Mouse (Mus musculus): ENCODE results near the gene S1pr3. TPM values are rescaled to one million over a fixed set of nuclear protein-coding genes. Genes with fewer than 3 reads are reported as not detected.

S1pr3 gene
- total RNA-seq (2021), result 10 to 100 TPM; 23.7 to 24.8 TPM
- long read RNA-seq, experiment 1, full-length matches to known transcripts, result 53 of 61 reads
- long read RNA-seq, experiment 1, partial matches to known transcripts, result 0 of 61 reads
- long read RNA-seq, experiment 1, other reads (novel, unspliced or antisense), result 8 of 61 reads
- long read RNA-seq, experiment 2, full-length matches to known transcripts, result 40 of 51 reads
- long read RNA-seq, experiment 2, partial matches to known transcripts, result 0 of 51 reads
- long read RNA-seq, experiment 2, other reads (novel, unspliced or antisense), result 11 of 51 reads

DNA sequence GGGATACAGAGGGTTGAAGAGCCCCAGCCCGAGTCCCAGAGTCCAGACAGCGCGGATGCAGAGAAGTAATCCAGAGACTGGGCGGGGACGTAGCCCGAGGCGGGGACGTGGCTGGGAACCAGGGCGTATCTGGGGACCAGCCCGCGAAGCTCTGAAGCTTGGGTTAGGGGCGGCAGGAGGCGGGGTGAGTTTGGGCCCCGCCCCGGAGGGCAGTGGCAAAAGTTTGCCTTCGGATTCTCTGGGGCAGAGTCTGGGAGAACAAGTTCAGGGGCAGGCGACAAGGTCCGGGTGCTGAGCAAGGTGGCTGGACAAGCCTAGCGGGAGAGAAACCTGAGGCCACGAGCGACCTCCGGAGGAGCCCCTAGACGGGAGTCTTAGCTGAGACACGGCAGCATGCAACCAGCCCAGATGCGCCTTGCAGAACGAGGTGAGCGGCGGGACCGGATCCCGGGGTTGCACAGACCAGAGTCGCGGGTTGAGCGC lies at the start of gene S1pr3:
Gene S1pr3, plus strand, starts transcription at position 121 of the 483 bp plus-strand sequence.
- peak; percentile 52 to 77 for DNase-seq (ENCODE audit: low spot score in 2 of 2)

DNA sequence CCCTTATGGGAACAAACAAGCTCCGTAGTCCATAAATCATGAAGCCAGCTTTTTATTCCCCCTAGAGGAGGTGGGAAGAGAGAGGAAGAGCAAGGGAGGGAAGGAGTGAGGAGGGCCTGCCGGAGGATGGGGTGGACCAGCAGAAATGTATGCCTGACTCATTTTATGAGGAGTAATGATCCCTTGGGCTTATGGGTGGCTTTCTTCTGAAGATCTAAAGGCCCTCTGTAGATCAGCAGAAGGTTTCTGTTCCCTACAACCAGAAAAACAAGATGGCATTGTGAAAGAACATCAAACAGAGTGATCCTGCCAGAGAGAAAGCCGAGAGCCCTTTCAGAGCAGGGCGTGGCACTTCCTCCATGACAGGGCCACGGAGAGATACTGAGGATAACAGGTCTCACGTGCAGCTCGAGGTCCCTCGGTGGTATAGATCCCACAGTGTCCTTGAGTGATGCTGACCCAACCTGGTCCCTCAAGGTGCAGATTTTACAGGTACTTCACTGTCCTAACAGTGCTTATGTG lies 47.9 kb upstream of the S1pr3 start:
- no peak for DNase-seq (ENCODE audit: low spot score in 2 of 2)

DNA sequence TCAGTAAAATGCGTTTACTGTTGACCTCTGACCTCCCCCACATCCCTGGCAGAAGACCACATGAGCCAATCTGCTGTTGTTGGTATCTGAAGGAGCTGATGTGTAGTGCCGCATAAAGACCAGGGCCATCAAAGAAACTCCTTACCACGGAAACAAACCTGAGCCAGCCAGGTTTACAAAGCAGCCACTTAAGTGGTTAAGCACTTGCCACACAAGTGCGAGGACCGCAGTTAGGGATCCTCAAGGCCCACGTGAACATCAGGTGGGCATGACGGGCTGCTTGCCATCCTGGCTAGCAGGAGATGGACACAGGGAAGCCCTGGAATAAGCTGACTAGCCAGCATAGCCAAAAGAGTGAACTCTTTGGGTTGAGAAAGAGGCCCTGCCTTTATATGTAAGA lies 45.0 kb upstream of the S1pr3 start:
- no peak for DNase-seq (ENCODE audit: low spot score in 2 of 2)

- DNase-seq (ENCODE audit: low spot score in 2 of 2), result no peak
Measured at GRCm38 (mm10) chr13:51363985-51364384, 44.5 kb upstream of the S1pr3 start.

GRCm38 (mm10) chr13:51365191-51365590 lies 43.2 kb upstream of the S1pr3 start:
- no peak for DNase-seq (ENCODE audit: low spot score in 2 of 2)

DNA sequence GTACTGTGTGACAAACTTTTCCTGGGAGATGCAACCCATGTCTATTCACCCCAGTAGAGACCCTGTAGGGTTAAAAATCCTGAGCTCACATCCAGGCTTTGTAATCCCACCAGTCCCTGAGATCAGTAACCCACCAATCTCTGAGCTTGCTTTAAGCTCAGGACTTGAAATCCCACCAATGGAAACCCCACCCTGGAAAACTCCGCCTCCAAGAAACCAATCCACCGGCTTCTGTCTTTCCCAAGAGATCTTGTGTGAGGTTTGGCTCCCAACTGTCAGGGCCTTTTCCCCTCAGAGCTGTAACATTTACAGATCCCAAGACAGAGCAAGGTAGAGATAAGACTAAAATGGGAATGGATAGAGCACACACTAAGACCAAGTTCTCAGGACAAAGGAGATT lies 40.1 kb upstream of the S1pr3 start:
- DNase-seq (ENCODE audit: low spot score in 2 of 2), result no peak

DNA sequence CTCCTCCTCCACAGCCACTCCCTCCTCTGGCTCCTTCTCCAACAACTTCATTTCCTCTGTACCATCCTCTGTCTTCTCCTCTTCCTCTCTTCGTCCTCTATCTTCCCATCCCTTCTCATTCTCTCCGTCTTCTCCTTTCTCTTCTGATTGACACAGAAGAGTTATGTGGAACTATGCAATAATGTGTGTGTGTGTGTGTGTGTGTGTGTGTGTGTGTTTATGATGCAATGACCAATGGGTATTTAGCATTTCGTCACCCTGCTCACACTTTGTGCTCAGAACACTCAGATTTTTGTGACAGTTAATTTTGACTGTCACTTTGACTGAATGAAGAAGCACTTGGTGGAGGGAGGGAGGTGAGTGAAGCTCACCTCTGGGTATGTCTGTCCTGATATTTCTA lies 39.1 kb upstream of the S1pr3 start:
- DNase-seq (ENCODE audit: low spot score in 2 of 2), result no peak

DNA sequence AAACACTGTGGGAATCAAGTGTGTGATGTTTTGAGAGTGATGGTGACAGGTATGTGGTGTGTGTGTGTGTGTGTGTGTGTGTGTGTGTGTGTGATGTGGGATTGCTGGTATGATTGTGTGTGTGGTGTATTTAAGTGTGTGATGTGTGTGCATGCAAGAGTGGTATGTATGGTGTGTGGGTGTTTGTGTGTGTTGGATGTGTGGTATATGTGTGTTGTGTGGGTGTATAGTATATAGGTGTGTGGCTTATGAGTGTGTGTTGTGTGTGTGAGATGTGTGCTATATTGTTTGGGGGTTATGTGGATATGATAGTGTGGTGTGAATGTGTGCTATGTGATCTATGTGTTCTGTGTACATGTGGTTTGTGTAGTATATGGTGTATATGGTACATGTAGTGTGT lies 35.4 kb upstream of the S1pr3 start:
- no peak for DNase-seq (ENCODE audit: low spot score in 2 of 2)

GRCm38 (mm10) chr13:51374026-51374807 lies 34.2 kb upstream of the S1pr3 start:
- no peak for DNase-seq (ENCODE audit: low spot score in 2 of 2)

DNA sequence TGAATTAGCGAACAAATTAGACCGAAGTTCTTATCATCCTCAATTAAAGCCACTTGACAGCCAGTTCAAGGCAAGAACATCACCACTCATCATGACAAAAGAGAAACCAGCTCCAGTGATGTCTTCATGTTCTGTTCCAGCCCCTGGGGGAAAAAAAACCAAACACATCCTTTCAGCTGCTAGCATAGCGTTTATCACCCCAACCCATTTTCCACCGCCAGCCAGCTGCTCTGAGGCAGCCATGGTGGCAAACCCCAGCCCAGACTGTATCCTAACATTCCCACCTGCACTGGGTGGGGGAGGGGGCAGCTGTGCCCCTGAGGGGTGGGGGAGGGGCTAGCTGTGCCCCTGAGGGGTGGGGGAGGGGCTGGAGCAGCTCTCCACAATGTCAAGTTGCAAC lies 30.3 kb upstream of the S1pr3 start:
- no peak for DNase-seq (ENCODE audit: low spot score in 2 of 2)

- DNase-seq (ENCODE audit: low spot score in 2 of 2), result no peak
Measured at GRCm38 (mm10) chr13:51379596-51379995, 28.8 kb upstream of the S1pr3 start.

GRCm38 (mm10) chr13:51381498-51381897 lies 26.9 kb upstream of the S1pr3 start:
- DNase-seq (ENCODE audit: low spot score in 2 of 2), result no peak

GRCm38 (mm10) chr13:51384899-51385298 lies 23.5 kb upstream of the S1pr3 start:
- DNase-seq (ENCODE audit: low spot score in 2 of 2), result no peak

DNA sequence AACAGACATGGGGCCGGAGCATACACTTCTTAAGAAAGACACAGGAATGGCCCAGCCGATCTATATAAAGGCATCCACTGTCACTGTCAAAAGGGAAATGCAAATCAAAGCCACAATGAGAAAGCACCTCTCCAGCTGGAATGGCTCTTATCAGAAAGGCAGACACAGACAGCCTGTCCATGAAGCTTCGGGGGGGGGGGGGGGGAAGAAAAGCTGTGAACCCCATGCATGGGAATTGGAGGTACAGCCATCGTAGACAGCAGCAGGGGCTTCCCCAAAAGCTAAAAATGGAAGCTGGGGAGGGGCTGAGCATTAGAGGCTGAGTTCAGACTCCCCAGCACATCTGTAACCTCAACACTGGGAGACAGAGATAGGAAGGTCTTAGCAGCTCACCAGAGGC lies 20.5 kb upstream of the S1pr3 start:
- DNase-seq (ENCODE audit: low spot score in 2 of 2), result no peak

GRCm38 (mm10) chr13:51390398-51390797 lies 18.0 kb upstream of the S1pr3 start:
- DNase-seq (ENCODE audit: low spot score in 2 of 2), result no peak

DNA sequence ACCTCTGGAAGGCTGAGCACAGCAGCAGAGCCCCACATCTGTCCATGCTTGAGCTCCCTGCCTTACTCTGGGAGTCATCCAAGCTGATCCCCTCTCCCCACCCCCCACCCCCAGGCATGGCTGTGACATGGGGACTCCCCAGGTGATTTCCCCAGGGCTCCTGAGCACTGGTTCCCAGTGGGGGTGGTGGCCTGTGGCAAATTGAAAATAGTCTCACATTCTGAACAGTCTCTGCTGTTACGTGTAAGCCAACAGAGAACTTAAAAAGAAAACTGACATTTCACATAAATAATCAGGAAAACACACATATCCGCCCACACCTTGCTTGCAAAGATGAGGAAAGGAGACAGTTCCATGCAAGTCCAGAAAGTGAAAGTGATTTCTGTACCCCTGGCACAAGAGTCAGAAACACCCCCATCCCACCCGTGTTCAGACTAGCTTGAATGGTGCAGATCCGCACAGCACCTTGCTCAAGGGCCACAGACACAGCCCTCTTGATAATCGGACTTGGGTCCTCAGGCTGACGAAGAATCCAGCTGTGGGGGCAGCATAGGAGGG lies 17.0 kb upstream of the S1pr3 start:
- DNase-seq (ENCODE audit: low spot score in 2 of 2), result no peak

DNA sequence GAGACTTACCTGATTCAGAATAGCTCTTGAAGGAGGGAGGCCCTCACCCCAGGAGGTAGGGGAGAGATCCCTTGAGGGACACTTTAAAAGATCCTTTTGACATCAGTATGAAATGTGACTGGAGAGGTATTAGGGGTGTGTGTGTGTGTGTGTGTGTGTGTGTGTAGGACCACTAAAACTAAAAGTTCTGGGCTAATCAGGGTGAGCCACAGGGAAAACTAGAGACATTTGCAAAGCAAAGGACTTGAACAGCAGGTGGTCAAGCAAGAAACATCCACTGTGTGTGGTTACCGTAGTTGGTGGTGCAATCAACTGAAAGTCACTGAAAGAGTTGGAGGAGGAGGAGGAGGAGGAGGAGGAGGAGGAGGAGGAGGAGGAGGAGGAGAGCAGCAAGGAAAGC lies 16.2 kb upstream of the S1pr3 start:
- DNase-seq (ENCODE audit: low spot score in 2 of 2), result no peak

- no peak for DNase-seq (ENCODE audit: low spot score in 2 of 2)
Measured at GRCm38 (mm10) chr13:51397861-51398260, 10.6 kb upstream of the S1pr3 start.

DNA sequence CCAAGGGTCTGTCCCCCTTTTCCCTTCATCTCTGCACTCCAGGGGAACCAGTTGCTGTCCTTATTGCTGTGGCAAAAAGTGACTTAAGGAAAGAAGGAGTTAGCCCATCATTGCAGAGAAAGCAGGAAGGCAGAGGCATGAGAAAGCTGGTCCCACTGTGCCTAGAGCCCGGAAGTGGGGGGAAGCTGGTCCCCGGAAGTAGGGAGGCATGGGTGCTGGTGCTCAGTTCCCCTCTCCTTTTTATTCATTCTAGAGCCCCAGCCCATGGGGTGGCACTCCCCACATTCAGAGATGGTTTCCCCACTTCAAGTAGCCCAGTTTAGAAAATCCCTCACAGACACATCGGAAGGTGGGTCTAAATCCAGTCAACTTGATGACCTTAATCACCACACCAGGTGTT lies 8.9 kb upstream of the S1pr3 start:
- DNase-seq (ENCODE audit: low spot score in 2 of 2), result no peak

DNA sequence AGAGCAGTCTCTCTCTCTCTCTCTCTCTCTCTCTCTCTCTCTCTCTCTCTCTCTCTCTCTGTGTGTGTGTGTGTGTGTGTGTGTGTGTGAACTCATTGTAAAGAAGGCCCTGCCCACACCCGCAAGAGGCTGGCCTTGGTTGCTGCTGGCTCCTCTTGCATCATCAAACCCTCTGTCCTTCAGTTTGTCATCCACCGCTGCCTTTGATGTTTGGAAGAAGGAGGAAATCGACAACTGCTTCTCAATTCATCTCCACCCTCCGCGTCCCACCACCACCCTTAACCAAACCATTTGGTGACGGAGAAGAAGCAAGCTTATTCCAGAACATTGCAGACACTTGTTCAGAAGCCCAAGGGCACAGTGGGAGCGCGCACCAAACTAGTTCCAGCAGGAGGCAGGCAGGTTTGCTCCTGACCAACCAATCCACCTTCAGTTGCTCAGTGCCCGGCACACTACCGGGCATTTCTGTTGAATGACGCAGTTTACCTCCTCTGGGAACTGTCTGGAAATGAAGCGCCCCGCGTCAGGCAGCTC lies 8.2 kb upstream of the S1pr3 start:
- no peak for DNase-seq (ENCODE audit: low spot score in 2 of 2)

GRCm38 (mm10) chr13:51400736-51401501 lies 7.5 kb upstream of the S1pr3 start:
- DNase-seq (ENCODE audit: low spot score in 2 of 2), result no peak

All from gastrocnemius, postnatal 4 days (tissue).